8 mouse cellular contexts compared by ENCODE assay signal in genomic region chr6:134413706-134414531, GRCm38 (mm10). TPM values are rescaled to one million over a fixed set of nuclear protein-coding genes. Genes with fewer than 3 reads are reported as not detected.
DNase-seq lines count a peak whose midpoint lies in the region; ATAC-seq and TF ChIP-seq lines count a peak whose summit lies in the region.

No protein-coding gene starts in this region.

- H3K4me1 ChIP-seq in midbrain, embryonic 11.5 days (ENCODE audit: control insufficient read depth, insufficient read depth, low read length), result no peaks in the 10 kb centered on the region
- H3K4me1 ChIP-seq in midbrain, embryonic 16.5 days (ENCODE audit: control insufficient read depth, insufficient read depth, low read length), result no peaks in the 10 kb centered on the region
- no peaks in the 10 kb centered on the region for H3K4me1 ChIP-seq in intestine, embryonic 16.5 days (ENCODE audit: control insufficient read depth, insufficient read depth, low read length)
- H3K4me1 ChIP-seq in lung, postnatal 0 days (ENCODE audit: insufficient read depth, low read depth, low read length), result no peaks in the 10 kb centered on the region; the same call in 1 of the 2 replicates

- H3K4me2 ChIP-seq in midbrain, embryonic 11.5 days, result no peak overlapping the region
- no peak overlapping the region for H3K4me2 ChIP-seq in midbrain, embryonic 16.5 days (ENCODE audit: low read length)
- peak overlapping the region; percentile 46 for H3K4me2 ChIP-seq in intestine, embryonic 16.5 days (ENCODE audit: low read depth, low read length)
- H3K4me2 ChIP-seq in lung, postnatal 0 days (replicated peaks; ENCODE audit: low read depth, low read length), result peak overlapping the region; percentile 35

- H3K27me3 ChIP-seq in midbrain, embryonic 11.5 days (ENCODE audit: control insufficient read depth, insufficient read depth, low read length), result no peaks in the 10 kb centered on the region
- H3K27me3 ChIP-seq in midbrain, embryonic 16.5 days (ENCODE audit: control insufficient read depth, insufficient read depth, low read depth, low read length), result no peaks in the 10 kb centered on the region
- H3K27me3 ChIP-seq in intestine, embryonic 16.5 days (replicated peaks; ENCODE audit: control insufficient read depth, insufficient read depth, low read length), result no peaks in the 10 kb centered on the region
- no peaks in the 10 kb centered on the region for H3K27me3 ChIP-seq in lung, postnatal 0 days (replicated peaks; ENCODE audit: insufficient read depth, low read length)

- no peaks in the 10 kb centered on the region for H3K9me3 ChIP-seq in midbrain, embryonic 11.5 days (ENCODE audit: control insufficient read depth, low read length)
- no peaks in the 10 kb centered on the region for H3K9me3 ChIP-seq in midbrain, embryonic 16.5 days (replicated peaks; ENCODE audit: control insufficient read depth, low read length, poor library complexity, severe bottlenecking)
- H3K9me3 ChIP-seq in intestine, embryonic 16.5 days (ENCODE audit: control insufficient read depth, low read length), result no peaks in the 10 kb centered on the region
- no peaks in the 10 kb centered on the region for H3K9me3 ChIP-seq in lung, postnatal 0 days (ENCODE audit: low read length)

- no peak for TF ChIP-seq EP300 in lung, postnatal 0 days (IDR thresholded peaks at IDR 0.05)

- intact Hi-C loops in left cerebral cortex, postnatal 10 days (cut with DNase I), result no loop called here

- TF ChIP-seq CTCF in lung, postnatal 0 days (IDR thresholded peaks at IDR 0.05), result peak; percentile 36

- no peak overlapping the region for H3K4me3 ChIP-seq in midbrain, embryonic 11.5 days (ENCODE audit: low read depth, low read length)
- H3K4me3 ChIP-seq in midbrain, embryonic 16.5 days (ENCODE audit: low read depth, low read length), result no peak overlapping the region
- peak overlapping the region; percentile 30; the same call in 1 of the 2 replicates for H3K4me3 ChIP-seq in intestine, embryonic 16.5 days (ENCODE audit: low read length)
- H3K4me3 ChIP-seq in lung, postnatal 0 days (ENCODE audit: low read depth, low read length), result no peak overlapping the region; the same call in 1 of the 2 replicates

- no peak overlapping the region for H3K9ac ChIP-seq in midbrain, embryonic 11.5 days (ENCODE audit: low read length)
- no peak overlapping the region for H3K9ac ChIP-seq in midbrain, embryonic 16.5 days (ENCODE audit: low read depth, low read length)
- peak overlapping the region; percentile 15; the same call in 1 of the 2 replicates for H3K9ac ChIP-seq in intestine, embryonic 16.5 days (ENCODE audit: low read depth, low read length)
- no peak overlapping the region for H3K9ac ChIP-seq in lung, postnatal 0 days (replicated peaks; ENCODE audit: low read depth)

- H3K27ac ChIP-seq in midbrain, embryonic 11.5 days (ENCODE audit: low read depth, low read length), result no peak overlapping the region
- H3K27ac ChIP-seq in midbrain, embryonic 16.5 days (ENCODE audit: low read length), result no peak overlapping the region
- H3K27ac ChIP-seq in intestine, embryonic 16.5 days (ENCODE audit: low read length), result peak overlapping the region; percentile 67
- peak overlapping the region; percentile 65 for H3K27ac ChIP-seq in lung, postnatal 0 days (ENCODE audit: low read length)

- DNase-seq in midbrain, embryonic 11.5 days (ENCODE audit: low spot score, missing footprints), result peak; percentile 73
- peak; percentile 85 for DNase-seq in lung, postnatal 0 days (ENCODE audit: low spot score)
- peak; percentile 50 to 62 for DNase-seq in thymus, postnatal 36 days
- no peak for DNase-seq in layer of hippocampus, postnatal 14 days (ENCODE audit: low spot score in 2 of 2)
- no peak for DNase-seq in left cerebral cortex, postnatal 10 days (ENCODE audit: extremely low spot score in 1 of 2, low spot score in 2 of 2)
- DNase-seq in MN1 (ENCODE audit: low spot score), result no peak

- 68% methylated on average over 18 of the region's 18 CpGs for WGBS in midbrain, embryonic 11.5 days
- WGBS in midbrain, embryonic 16.5 days, result 64% methylated on average over 18 of the region's 18 CpGs
- 46% methylated on average over 18 of the region's 18 CpGs for WGBS in intestine, embryonic 16.5 days
- WGBS in lung, postnatal 0 days, result 44% methylated on average over 18 of the region's 18 CpGs

- H3K36me3 ChIP-seq in midbrain, embryonic 11.5 days (ENCODE audit: control insufficient read depth, insufficient read depth, low read length), result no peaks in the 10 kb centered on the region
- H3K36me3 ChIP-seq in midbrain, embryonic 16.5 days (ENCODE audit: control insufficient read depth, insufficient read depth, low read length), result no peaks in the 10 kb centered on the region
- H3K36me3 ChIP-seq in intestine, embryonic 16.5 days (ENCODE audit: control insufficient read depth, insufficient read depth, low read length), result no peaks in the 10 kb centered on the region
- H3K36me3 ChIP-seq in lung, postnatal 0 days (ENCODE audit: insufficient read depth, low read length), result no peaks in the 10 kb centered on the region

- no peak for ATAC-seq in midbrain, embryonic 11.5 days (ENCODE audit: low FRiP score)
- ATAC-seq in midbrain, embryonic 16.5 days, result no peak
- ATAC-seq in intestine, embryonic 16.5 days, result peak; percentile 93
- peak; percentile 90 for ATAC-seq in lung, postnatal 0 days

RNA-seq across cellular contexts. Expression of gene Bcl2l14, which starts 17.8 kb away (rescaled TPM):
- polyA plus RNA-seq in midbrain, embryonic 11.5 days (2014; fragmentation: Nextera tagmentation; extraction: Ambion mirVana), result not detected in 2 replicates
- not detected in 2 replicates for polyA plus RNA-seq in midbrain, embryonic 16.5 days (2015; fragmentation: Nextera tagmentation; extraction: Ambion mirVana)
- 3.5 and 5.2 TPM in 2 replicates for polyA plus RNA-seq in intestine, embryonic 16.5 days (2015; fragmentation: Nextera tagmentation; extraction: Ambion mirVana)
- 6.4 and 6.6 TPM in 2 replicates for polyA plus RNA-seq in lung, postnatal 0 days (2015; fragmentation: Nextera tagmentation; extraction: Ambion mirVana)
- not detected for total RNA-seq in layer of hippocampus, postnatal 14 days (2021)
- not detected for total RNA-seq in left cerebral cortex, postnatal 10 days (2021)

Comparison
In these comparisons a context has a peak if more than half of its experiments do, and no peak if none do; other contexts are left out.
1. ATAC-seq: peak in intestine, embryonic 16.5 days (single experiment) and lung, postnatal 0 days (single experiment); none in midbrain, embryonic 11.5 days (single experiment) and midbrain, embryonic 16.5 days (single experiment).
2. DNase-seq: peak in midbrain, embryonic 11.5 days (single experiment), lung, postnatal 0 days (single experiment) and thymus, postnatal 36 days (2 of 2); none in layer of hippocampus, postnatal 14 days (0 of 2), left cerebral cortex, postnatal 10 days (0 of 2) and MN1 (single experiment).
3. H3K27ac ChIP-seq: peak in intestine, embryonic 16.5 days (single experiment) and lung, postnatal 0 days (single experiment); none in midbrain, embryonic 11.5 days (single experiment) and midbrain, embryonic 16.5 days (single experiment).
4. H3K4me2 ChIP-seq: peak in intestine, embryonic 16.5 days (single experiment) and lung, postnatal 0 days (single experiment); none in midbrain, embryonic 11.5 days (single experiment) and midbrain, embryonic 16.5 days (single experiment).